Mouse (Mus musculus) embryonic facial prominence, embryonic 15.5 days (tissue): Measurements from ENCODE around the gene Psmd11. TPM values are rescaled to one million over a fixed set of nuclear protein-coding genes. Genes with fewer than 3 reads are reported as not detected.

Experiments
- ATAC-seq: fragments of 200-750 bp; cut with Nextera tagmentation; 2 replicates; pipeline ENCODE4 v1.8.0; 2017; ENCODE audit warnings: low read depth, moderate TSS enrichment; ENCODE audit not compliant: insufficient number of reproducible peaks, low FRiP score, low TSS enrichment
- H3K27ac ChIP-seq: fragments of 300-500 bp; sonication (generic); replicated peaks from 2 replicates; pipeline ENCODE4 v1.5.1; 2015; ENCODE audit warnings: mild to moderate bottlenecking, inconsistent platforms
- H3K27me3 ChIP-seq: fragments of 300-500 bp; sonication (generic); 2 replicates; pipeline ENCODE4 v1.6.1; 2015; ENCODE audit warnings: inconsistent platforms
- H3K36me3 ChIP-seq: fragments of 300-500 bp; sonication (generic); 2 replicates; pipeline ENCODE4 v1.6.1; 2015; ENCODE audit warnings: mild to moderate bottlenecking, inconsistent platforms
- H3K4me1 ChIP-seq: fragments of 300-500 bp; sonication (generic); 2 replicates; pipeline ENCODE4 v1.6.1; 2015; ENCODE audit warnings: inconsistent platforms
- H3K4me2 ChIP-seq: fragments of 300-500 bp; sonication (generic); replicated peaks from 2 replicates; pipeline ENCODE4 v1.6.1; 2015; ENCODE audit warnings: mild to moderate bottlenecking, inconsistent platforms
- H3K4me3 ChIP-seq: fragments of 300-500 bp; sonication (generic); replicated peaks from 2 replicates; pipeline ENCODE4 v1.5.1; 2015; ENCODE audit warnings: mild to moderate bottlenecking, inconsistent platforms
- H3K9ac ChIP-seq: fragments of 300-500 bp; sonication (generic); 2 replicates; pipeline ENCODE4 v1.6.1; 2015; ENCODE audit warnings: inconsistent platforms
- H3K9me3 ChIP-seq: fragments of 300-500 bp; sonication (generic); replicated peaks from 2 replicates; pipeline ENCODE4 v1.6.1; 2016; ENCODE audit warnings: inconsistent platforms
- WGBS: fragments of 180-500 bp; shearing (Covaris S2); methylation state at CpG from one replicate; pipeline ENCODE4 v1.1.7; 2015; 5-methylcytosine and 5-hydroxymethylcytosine counted together
- polyA plus RNA-seq: library from polyadenylated mRNA; unstranded; fragments of >200 nt; fragmentation: Nextera tagmentation; extraction: Ambion mirVana; gene quantifications from 2 replicates; pipeline ENCODE4 v1.2.1, GENCODE M21; 2015

Gene Psmd11
- polyA plus RNA-seq, 1 experiment from 2014 or later = 308 TPM

DNA sequence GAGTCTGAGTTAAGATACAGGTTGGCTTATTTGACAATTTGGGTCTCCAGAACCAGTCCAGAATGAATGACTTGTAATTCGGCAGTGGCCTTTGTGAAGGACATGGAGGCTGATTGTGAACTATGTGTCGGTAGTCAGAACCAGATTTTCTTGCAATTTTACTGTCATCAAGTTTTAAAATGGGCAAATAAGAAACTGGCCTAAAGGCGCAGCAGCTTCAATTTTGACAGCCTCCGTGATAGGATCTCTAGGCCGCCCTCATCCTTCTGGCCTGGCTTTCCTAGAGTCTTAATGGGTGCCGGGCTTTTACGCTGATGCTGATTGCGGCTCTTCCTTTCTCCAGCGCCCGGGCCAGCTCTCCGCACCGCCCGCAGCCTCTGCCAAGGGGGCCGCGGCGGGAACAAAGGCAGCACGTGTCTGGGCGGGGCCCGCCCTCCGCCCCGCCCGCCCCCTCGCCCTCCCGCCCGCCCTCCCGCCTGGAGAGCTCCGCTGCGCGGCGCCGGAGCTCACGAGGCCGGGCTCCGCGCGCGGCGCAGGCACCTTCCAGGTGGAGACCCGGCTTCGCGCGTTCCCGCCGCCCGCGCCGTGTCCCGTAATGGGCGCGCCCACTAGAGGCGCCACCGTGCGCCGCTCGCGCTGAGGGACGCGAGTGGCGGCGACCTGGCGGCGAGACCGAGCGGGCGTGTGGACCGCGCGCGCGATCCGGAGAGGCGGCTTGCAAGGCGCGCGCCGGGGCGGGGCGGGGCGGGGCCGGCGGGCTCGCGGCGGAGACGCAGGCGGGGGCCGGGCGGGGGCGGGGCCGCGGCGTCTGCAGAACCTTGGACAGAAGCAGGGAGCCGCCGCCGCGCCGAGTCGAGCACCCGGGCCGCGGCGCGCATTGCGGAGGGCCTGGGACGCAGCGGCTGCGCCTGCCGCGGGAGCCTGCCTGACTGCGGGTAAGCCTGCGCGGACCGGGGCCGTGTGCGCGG, 48.1 kb downstream of the Psmd11 start, which contains the start of gene Cdk5r1:
Gene Cdk5r1 (plus strand): TSS at position 802 of the 968 bp plus-strand sequence.
- H3K9ac ChIP-seq = peak within 1 kb of the TSS; percentile 54
- WGBS = under 1% methylated on average over 95 of the region's 116 CpGs
- H3K36me3 ChIP-seq = peaks cover 21% of the 10 kb centered on the region
- no peaks in the 10 kb centered on the region for H3K9me3 ChIP-seq
- ATAC-seq = peak; percentile 91
- peak within 1 kb of the TSS; percentile 98 for H3K4me2 ChIP-seq
- peak within 1 kb of the TSS; percentile 83 for H3K27ac ChIP-seq
- H3K4me1 ChIP-seq = peaks cover 35% of the 10 kb centered on the region
- 0 out of 2 replicates have a peak, but pooled peaks cover 6% of the 10 kb centered on the region for H3K27me3 ChIP-seq
- H3K4me3 ChIP-seq = peak within 1 kb of the TSS; percentile 64

DNA sequence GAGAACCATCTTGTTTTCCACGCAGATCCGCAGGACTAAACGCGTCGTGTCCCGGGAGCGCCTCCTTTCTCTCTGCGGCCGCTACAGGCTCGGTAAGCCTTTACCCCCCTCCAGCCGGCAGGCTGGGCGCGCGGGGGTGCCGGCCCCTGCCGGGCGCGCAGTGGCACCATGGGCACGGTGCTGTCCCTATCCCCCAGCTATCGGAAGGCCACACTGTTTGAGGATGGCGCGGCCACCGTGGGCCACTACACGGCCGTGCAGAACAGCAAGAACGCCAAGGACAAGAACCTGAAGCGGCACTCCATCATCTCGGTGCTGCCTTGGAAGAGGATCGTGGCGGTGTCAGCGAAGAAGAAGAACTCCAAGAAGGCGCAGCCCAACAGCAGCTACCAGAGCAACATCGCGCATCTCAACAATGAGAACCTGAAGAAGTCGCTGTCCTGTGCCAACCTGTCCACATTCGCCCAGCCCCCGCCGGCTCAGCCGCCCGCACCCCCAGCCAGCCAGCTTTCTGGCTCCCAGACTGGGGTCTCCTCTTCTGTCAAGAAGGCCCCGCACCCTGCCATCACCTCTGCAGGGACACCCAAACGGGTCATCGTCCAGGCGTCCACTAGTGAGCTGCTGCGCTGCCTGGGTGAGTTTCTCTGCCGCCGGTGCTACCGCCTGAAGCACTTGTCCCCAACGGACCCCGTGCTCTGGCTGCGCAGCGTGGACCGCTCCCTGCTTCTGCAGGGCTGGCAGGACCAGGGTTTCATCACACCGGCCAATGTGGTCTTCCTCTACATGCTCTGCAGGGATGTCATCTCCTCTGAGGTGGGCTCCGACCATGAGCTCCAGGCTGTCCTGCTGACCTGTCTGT, 49.2 kb downstream of the Psmd11 start:
- 11% methylated on average over 51 of the region's 55 CpGs for WGBS
- peak overlapping the region; percentile 64 for H3K4me3 ChIP-seq
- peaks cover 35% of the 10 kb centered on the region for H3K4me1 ChIP-seq
- peak; percentile 4; the same call in 1 of the 2 replicates for ATAC-seq
- peak overlapping the region; percentile 54 for H3K9ac ChIP-seq
- H3K27ac ChIP-seq = peak overlapping the region; percentile 83
- H3K4me2 ChIP-seq = peak overlapping the region; percentile 98
- no peaks in the 10 kb centered on the region for H3K9me3 ChIP-seq
- H3K36me3 ChIP-seq = peaks cover 15% of the 10 kb centered on the region; the same call in 1 of the 2 replicates
- 0 out of 2 replicates have a peak, but pooled peaks cover 6% of the 10 kb centered on the region for H3K27me3 ChIP-seq

DNA sequence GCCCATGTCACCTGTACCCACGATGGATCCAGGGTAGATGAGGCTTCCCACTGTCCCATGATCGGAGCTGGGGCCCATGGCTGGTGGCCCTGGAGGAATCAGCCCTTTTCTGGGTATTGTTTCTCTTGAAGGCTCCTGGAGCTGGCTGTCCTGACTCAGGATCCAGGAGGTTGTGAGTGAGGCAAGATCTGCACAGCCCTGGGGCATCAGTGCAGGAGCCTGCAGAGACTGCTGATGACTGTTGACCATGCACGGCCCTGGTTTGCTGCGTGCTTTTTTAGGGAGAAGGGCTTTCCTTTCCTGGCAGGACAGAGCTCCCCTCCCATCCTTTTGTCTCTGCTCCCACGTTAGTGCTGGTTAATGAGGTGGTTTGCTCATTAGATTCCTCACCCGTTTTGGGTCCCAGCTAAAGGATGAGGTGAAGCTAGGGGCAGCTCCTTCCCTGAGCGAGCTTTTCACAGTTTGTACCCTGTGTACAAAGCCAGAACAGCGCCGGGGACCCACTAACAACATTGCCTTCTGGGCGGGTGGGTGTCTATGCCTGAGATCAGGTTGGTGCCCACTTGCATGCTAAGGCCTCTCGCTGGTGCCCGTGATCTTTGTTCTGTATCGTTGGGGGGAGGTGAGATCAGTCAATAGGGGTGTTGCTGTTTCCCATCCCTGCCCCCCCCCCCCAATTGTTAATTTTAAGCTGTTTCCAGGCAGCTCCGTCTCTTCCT, 50.4 kb downstream of the Psmd11 start:
- peak overlapping the region; percentile 64 for H3K4me3 ChIP-seq
- H3K9me3 ChIP-seq = no peaks in the 10 kb centered on the region
- H3K9ac ChIP-seq = no peak overlapping the region
- peak overlapping the region; percentile 98 for H3K4me2 ChIP-seq
- H3K27ac ChIP-seq = peak overlapping the region; percentile 11; the same call in 1 of the 2 replicates
- peaks cover 35% of the 10 kb centered on the region for H3K4me1 ChIP-seq
- H3K27me3 ChIP-seq = 0 out of 2 replicates have a peak, but pooled peaks cover 6% of the 10 kb centered on the region
- WGBS = 50% methylated on average over 14 of the region's 14 CpGs
- H3K36me3 ChIP-seq = 0 out of 2 replicates have a peak, but pooled peaks cover 7% of the 10 kb centered on the region
- no peak for ATAC-seq

DNA sequence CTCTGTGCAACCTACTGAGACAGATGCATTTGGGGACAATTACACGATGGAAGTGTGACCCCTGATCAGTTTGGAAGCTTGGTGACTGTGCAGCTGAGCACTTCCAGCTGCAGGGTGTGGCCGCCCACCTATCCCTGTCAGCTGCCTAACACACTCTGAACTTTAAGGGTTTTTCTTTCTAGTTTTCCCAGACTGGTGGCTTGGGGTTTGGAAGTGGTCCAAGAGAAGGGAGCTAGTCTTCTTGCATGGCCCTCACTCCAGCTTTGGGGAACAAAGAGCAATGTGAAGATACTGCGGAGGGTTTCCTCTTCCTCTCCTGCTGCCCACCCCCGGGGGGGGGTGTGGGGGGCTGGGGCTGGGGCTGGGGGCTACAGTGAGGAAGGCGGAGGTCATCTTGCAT, 51.0 kb downstream of the Psmd11 start:
- H3K9ac ChIP-seq = no peak overlapping the region
- peak overlapping the region; percentile 98 for H3K4me2 ChIP-seq

DNA sequence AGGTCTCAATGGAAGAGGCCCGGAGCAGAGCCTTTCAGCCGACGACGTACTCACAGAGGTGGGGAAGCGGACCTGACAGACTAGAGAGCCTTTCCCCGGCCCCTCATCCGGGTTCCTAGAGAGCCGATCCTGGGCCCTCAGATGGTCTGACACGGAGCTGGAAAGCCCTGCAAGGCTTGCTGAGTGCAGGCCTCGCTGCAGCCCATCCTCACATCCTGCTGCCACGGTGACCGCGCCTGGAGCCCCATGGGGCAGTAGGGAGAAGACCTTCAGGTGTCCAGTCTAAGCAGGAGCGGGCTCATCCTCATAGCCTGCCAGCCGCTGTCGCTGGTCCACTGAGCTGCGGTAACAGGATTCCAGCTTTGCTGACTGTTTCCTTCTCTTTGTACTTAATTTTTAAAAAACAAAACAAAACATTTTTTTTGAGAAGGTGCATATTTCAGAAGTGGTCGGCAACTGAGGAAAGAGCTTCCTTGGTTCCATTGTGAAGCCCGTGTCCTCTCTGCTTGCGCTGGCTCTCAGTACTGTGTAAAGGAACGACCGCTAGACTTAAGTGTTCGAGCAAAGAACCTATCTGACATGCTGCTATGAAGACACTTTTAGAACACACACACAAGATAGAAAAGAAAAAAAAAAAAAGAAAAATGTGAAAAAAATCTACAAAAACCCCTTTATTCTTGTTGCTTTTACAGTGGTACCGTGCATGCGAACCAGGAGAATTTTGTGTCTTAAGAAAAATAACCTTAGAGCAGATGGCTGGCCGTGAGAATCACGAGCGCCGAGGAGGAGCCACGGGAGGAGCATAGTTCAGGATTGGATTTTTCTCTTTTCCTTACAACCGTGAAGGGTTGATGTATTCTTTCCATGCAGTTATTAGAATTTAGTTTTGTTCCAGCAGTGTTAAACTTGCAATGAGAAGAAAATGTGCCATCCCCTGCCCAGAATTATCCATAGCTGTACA, 51.8 kb downstream of the Psmd11 start:
- H3K9ac ChIP-seq = no peak overlapping the region

More for the DNA sequence above, 51.0 kb downstream of the Psmd11 start:
- Histone ChIP-seq H3K4me3 (peak overlapping the region; percentile 64), H3K27ac (no peak overlapping the region), H3K9me3 (no peaks in the 10 kb centered on the region), H3K4me1 (peaks cover 35% of the 10 kb centered on the region), H3K36me3 (0 out of 2 replicates have a peak, but pooled peaks cover 1% of the 10 kb centered on the region), H3K27me3 (0 out of 2 replicates have a peak, but pooled peaks cover 6% of the 10 kb centered on the region)
- no peak for ATAC-seq
- WGBS = 39% methylated on average over 5 of the region's 5 CpGs

DNA sequence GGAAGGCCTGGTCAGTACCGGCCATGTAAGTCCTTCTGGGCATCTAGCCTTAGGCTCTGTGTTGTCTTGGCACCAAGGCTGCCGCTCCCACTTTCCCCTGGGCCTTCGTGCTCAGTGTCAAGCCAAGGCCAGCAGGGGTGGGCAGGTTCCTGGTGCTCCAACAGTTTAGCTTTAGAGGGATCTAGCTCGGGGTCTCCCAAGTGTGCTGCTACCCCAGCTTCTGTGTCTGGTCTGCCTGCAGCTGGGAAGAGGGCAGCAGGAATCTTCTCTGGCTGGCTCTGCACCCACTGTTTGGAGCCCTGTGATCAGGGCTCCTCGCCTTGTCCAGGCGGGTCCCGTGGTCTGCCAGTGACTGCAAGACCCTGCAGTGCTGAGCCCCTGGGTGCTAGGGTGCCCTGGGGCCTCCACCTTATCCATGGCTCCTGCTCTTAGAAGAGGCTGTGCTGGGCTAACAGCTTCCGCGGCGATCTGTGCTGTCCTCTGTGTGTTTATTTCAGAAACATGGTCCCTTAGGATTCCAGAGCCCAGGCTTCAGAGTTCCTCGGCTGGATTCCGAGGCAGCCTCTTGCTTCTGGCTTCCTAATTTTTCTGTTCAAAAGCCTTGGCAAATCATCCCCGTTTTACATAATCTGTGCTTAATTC, 53.1 kb downstream of the Psmd11 start:
- Histone ChIP-seq H3K4me3 (no peak overlapping the region), H3K4me1 (peaks cover 38% of the 10 kb centered on the region), H3K27me3 (0 out of 2 replicates have a peak, but pooled peaks cover 6% of the 10 kb centered on the region), H3K36me3 (no peaks in the 10 kb centered on the region), H3K27ac (no peak overlapping the region), H3K9me3 (no peaks in the 10 kb centered on the region), H3K9ac (no peak overlapping the region), H3K4me2 (no peak overlapping the region)
- no peak for ATAC-seq
- 67% methylated on average over 13 of the region's 13 CpGs for WGBS

More for the DNA sequence above, 51.8 kb downstream of the Psmd11 start:
- WGBS = 67% methylated on average over 31 of the region's 31 CpGs
- H3K4me2 ChIP-seq = peak overlapping the region; percentile 98
- H3K4me3 ChIP-seq = peak overlapping the region; percentile 64
- H3K27me3 ChIP-seq = 0 out of 2 replicates have a peak, but pooled peaks cover 6% of the 10 kb centered on the region
- H3K4me1 ChIP-seq = peaks cover 35% of the 10 kb centered on the region
- no peak for ATAC-seq
- no peaks in the 10 kb centered on the region for H3K9me3 ChIP-seq
- H3K27ac ChIP-seq = no peak overlapping the region
- no peaks in the 10 kb centered on the region for H3K36me3 ChIP-seq

DNA sequence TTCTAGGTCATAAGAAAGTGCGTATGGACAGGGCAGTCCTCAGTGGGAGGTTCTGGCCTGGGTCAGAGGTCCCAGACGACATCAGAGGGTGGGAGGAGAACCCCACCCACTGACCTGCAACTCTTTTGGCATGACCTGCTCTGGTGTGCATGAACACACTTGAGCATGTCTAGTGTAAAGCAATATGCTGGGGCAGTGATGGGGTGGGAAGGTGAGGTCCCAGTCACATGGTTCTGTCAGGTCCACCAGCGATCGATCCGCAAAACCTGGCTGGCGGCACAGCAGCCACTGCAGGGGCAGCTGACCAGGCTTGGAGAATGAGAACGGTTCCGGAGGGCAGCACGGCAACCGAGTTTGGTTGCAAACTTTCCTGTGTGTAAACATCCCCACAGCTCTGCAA, 53.9 kb downstream of the Psmd11 start:
- no peak overlapping the region for H3K4me2 ChIP-seq
- peaks cover 34% of the 10 kb centered on the region for H3K4me1 ChIP-seq
- WGBS = 75% methylated on average over 10 of the region's 10 CpGs
- H3K27me3 ChIP-seq = 0 out of 2 replicates have a peak, but pooled peaks cover 6% of the 10 kb centered on the region
- H3K36me3 ChIP-seq = no peaks in the 10 kb centered on the region
- no peak overlapping the region for H3K4me3 ChIP-seq
- no peak overlapping the region for H3K27ac ChIP-seq
- H3K9me3 ChIP-seq = no peaks in the 10 kb centered on the region
- ATAC-seq = no peak
- no peak overlapping the region for H3K9ac ChIP-seq

DNA sequence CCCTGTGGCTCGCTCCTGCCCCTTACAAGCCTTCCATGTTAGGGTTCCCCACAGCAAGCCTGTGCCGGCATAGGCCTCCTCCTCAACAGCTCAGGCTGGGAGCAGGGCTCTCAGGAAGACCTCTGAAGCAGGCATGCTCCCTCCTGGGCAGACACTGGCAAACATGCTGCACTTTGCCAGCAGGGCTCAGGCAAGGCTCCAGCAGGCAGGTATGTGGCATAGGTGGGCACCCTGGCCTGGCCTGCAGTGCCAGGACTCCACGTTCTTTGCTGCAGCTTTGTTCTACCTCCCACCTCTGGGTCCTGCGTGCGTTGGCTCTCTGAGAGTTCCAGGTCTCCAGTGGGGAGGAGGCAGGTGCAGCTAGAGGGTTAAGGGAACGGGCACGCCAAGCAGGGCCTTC, 54.5 kb downstream of the Psmd11 start:
- Histone ChIP-seq H3K9me3 (no peaks in the 10 kb centered on the region), H3K4me2 (no peak overlapping the region), H3K36me3 (no peaks in the 10 kb centered on the region), H3K4me1 (peaks cover 29% of the 10 kb centered on the region), H3K9ac (no peak overlapping the region), H3K27ac (no peak overlapping the region), H3K4me3 (no peak overlapping the region), H3K27me3 (0 out of 2 replicates have a peak, but pooled peaks cover 6% of the 10 kb centered on the region)
- ATAC-seq = no peak
- WGBS = 86% methylated on average over 7 of the region's 7 CpGs

DNA sequence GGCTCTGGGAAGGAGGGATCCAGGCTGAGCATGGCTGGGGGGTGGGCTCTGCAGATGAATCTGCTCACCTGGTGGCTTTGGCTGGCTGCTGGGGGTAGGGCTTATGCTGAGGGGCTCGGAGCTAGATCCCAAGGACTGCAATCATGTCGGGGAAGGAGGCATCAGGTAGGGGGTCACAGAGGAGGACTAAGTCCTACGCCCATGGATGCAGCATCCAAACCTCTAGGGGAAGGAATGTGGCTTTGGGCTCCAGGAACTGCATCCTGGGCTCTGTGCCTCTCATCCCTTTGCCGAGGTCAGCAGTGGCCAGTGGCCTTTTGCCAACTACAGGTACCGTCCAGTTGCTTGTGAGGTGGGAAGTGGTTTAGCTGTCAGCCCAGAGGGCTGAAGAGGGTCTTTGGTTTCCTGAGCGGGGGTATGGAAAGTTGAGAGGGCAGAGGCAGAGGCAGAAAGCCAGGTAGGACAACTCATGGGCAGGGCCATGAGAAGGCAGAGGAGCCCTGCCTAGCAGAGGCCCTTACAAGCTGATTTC, 55.2 kb downstream of the Psmd11 start:
- Histone ChIP-seq H3K36me3 (no peaks in the 10 kb centered on the region), H3K4me1 (peaks cover 27% of the 10 kb centered on the region), H3K27me3 (0 out of 2 replicates have a peak, but pooled peaks cover 3% of the 10 kb centered on the region), H3K9ac (no peak overlapping the region), H3K9me3 (no peaks in the 10 kb centered on the region), H3K4me2 (no peak overlapping the region), H3K27ac (no peak overlapping the region), H3K4me3 (no peak overlapping the region)
- no peak for ATAC-seq
- WGBS = 71% methylated on average over 6 of the region's 6 CpGs
